Mouse (Mus musculus) intestine, embryonic 15.5 days (tissue): ENCODE measurements around the gene Ldha. TPM values are rescaled to one million over a fixed set of nuclear protein-coding genes. Genes with fewer than 3 reads are reported as not detected.

Source experiments
- polyA plus RNA-seq: library from polyadenylated mRNA; unstranded; fragments of >200 nt; fragmentation: Nextera tagmentation; extraction: Ambion mirVana; gene quantifications from 2 replicates; pipeline ENCODE4 v1.2.1, GENCODE M21; 2015

The Ldha gene
- polyA plus RNA-seq, 1 experiment from 2014 or later, result 2,580 TPM

Other genes starting within 250 kb of the Ldha start
- 14.3 and 16.9 TPM in 2 replicates for gene Sergef, start 201.7 kb upstream of the Ldha start, polyA plus RNA-seq
- 0.97 and 1.2 TPM in 2 replicates for gene Tph1, start 168.9 kb upstream of the Ldha start, polyA plus RNA-seq
- gene Saal1, start 130.8 kb upstream of the Ldha start, polyA plus RNA-seq, result 24.6 and 26.9 TPM in 2 replicates
- gene Saa3, start 125.8 kb upstream of the Ldha start, polyA plus RNA-seq, result 0.88 and 1.0 TPM in 2 replicates
- 0.06 and 0.10 TPM in 2 replicates for gene Saa4, start 108.9 kb upstream of the Ldha start, polyA plus RNA-seq
- 0.42 and 0.77 TPM in 2 replicates for gene Saa1, start 98.5 kb upstream of the Ldha start, polyA plus RNA-seq
- 0.30 TPM in 1 of 2 replicates, not detected in the other for gene Saa2, start 89.7 kb upstream of the Ldha start, polyA plus RNA-seq
- 23.2 and 23.3 TPM in 2 replicates for gene Hps5, start 45.4 kb upstream of the Ldha start, polyA plus RNA-seq
- gene Gtf2h1, start 45.4 kb upstream of the Ldha start, polyA plus RNA-seq, result 63.3 and 72.8 TPM in 2 replicates
- gene Ldhc, start 19.7 kb downstream of the Ldha start, polyA plus RNA-seq, result not detected in 2 replicates
- 121 and 145 TPM in 2 replicates for gene Tsg101, start 78.5 kb downstream of the Ldha start, polyA plus RNA-seq
- gene Uevld, start 117.1 kb downstream of the Ldha start, polyA plus RNA-seq, result 10.3 and 11.2 TPM in 2 replicates
- not detected in 2 replicates for gene Gm9999, start 142.1 kb downstream of the Ldha start, polyA plus RNA-seq
- 16.5 and 17.2 TPM in 2 replicates for gene Spty2d1, start 166.9 kb downstream of the Ldha start, polyA plus RNA-seq
- gene Tmem86a, start 209.1 kb downstream of the Ldha start, polyA plus RNA-seq, result 48.8 and 50.4 TPM in 2 replicates